Mouse (Mus musculus) cerebellum, adult 11 months (tissue): ENCODE measurements around the gene Scel.

Source experiments
- DNase-seq: peaks from one replicate; pipeline ENCODE4 v3.0.0; 2022

The Scel gene

DNA sequence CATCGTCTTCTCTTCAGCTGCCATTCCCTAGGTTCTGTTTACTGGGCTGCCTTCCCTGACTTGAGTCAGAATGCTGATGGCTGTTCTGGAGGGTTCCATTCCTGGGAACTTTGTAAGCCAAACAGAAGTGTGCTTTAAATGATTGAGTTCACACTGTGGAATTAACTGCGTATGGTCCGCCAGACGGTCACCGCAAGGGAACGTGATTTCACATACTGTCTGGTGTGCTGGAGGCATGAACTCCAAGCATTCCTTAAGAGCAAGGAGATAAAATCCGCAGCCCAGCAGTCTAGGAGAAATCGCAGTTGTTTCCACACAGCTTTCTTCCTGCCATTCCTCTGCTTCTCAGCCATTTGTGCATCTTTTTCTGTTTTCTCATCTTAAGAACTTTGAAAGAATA is 2.3 kb downstream of the Scel start:
- DNase-seq = no peak

GRCm38 (mm10) chr14:103526286-103526685 is 13.1 kb downstream of the Scel start:
- no peak for DNase-seq

DNA sequence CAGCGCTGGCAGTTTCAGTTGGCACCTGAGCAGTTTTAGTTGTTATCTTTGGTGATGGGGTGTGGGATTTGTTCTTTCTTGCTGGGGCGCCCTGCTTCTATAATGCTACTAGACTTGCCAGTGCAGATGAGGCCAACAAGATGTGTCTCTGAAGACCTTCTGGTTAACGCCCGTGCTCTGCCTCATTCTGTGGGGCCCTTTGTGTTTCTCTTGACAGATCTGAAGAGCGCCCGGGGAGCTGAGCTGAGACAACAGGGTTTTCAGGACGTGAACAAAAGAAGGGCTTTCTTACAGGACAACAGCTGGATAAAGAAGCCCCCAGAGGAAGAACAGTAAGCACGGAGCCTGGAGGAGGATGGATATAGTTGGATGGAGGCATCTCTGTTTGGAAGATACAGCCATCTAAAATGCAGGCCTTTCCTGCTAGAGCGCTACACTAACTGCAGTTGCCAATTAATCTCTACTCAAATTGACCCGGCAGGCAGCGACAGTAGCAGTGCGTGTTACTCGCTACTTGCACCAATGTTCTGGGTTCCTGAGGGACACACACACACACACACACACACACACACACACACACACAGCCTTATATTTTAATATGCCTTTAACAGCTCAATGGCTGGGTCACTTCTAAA is 16.7 kb downstream of the Scel start:
- DNase-seq = no peak

DNA sequence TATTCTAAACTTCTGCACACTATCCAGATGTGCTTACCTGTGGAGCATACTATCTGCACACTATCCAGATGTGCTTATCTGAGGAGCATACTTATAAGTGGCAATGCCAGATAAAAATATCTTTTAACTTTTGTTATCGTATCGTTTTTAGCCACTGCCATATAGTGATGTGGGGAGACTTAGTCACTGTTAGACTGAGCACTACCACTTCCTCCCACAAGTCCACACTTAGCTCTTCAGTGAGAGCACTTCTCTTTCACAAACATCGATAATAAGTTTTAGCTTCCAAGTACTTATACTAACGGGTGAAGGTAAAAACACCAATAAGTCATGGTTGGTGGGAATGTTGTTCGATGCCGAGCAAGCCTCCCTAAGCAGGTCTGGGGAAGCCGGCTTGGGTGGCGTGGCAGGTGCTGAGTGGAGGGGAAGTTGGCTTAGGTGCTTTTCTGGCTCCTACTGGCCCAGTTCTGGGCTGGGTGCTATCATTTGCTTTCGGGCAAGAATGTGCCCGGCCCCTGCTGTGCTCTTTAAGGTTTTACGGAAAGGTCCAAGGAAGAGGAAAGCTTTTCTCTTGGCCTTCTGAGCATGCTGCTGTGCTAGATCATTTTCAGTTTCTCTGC is 18.7 kb downstream of the Scel start:
- DNase-seq = no peak

- no peak for DNase-seq
These were observed 22.4 kb downstream of the Scel start for GRCm38 (mm10) chr14:103535511-103536024.

- DNase-seq = no peak
These were observed 23.2 kb downstream of the Scel start for GRCm38 (mm10) chr14:103536334-103536733.

GRCm38 (mm10) chr14:103537355-103538056 is 24.4 kb downstream of the Scel start:
- peak; percentile 28 for DNase-seq

GRCm38 (mm10) chr14:103539796-103540195 is 26.7 kb downstream of the Scel start:
- DNase-seq = no peak

DNA sequence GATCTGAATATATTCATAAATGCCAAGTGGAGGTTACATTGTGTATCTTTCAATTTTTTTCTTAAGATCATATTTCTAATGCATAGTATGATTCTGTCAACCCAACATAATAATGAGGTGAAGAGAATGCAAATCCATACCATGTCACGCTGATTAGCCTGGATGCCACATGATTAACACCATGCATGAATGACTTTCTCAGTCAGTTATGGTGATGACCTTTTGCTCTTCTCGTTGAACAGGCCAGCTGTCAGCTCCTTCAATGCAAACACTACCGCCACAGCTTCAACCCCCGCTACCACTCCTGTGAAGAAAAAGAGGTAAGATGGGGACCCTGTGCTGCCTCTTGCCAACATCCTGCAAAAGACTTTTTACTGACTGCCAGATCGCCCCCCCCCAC is 28.5 kb downstream of the Scel start:
- no peak for DNase-seq

GRCm38 (mm10) chr14:103543304-103544079 is 30.4 kb downstream of the Scel start:
- no peak for DNase-seq

GRCm38 (mm10) chr14:103545734-103546133 is 32.6 kb downstream of the Scel start:
- DNase-seq = peak; percentile 26

GRCm38 (mm10) chr14:103546246-103546645 is 33.1 kb downstream of the Scel start:
- DNase-seq = peak; percentile 39

- no peak for DNase-seq
These were observed 35.1 kb downstream of the Scel start for GRCm38 (mm10) chr14:103548220-103548619.

- peak; percentile 75 for DNase-seq
These were observed 37.3 kb downstream of the Scel start for GRCm38 (mm10) chr14:103550480-103550879.

DNA sequence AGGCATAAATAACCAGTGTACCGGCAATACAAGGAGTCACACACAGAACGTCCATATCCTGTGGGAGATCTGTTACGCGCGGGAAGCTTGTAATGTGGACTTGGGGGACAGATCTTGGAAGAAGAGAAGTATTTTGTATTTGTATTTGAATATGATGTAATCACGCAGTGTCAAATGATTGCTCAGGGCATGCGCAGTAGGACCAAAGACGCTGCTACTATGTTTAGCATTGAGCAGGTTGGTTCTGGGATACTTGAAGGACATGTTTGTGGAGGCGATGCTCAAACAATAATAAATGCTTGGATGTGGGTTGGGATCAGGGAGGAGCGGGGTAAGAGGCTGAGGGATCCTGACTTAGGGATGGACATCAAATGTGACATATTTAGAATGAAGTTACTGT is 37.8 kb downstream of the Scel start:
- no peak for DNase-seq

DNA sequence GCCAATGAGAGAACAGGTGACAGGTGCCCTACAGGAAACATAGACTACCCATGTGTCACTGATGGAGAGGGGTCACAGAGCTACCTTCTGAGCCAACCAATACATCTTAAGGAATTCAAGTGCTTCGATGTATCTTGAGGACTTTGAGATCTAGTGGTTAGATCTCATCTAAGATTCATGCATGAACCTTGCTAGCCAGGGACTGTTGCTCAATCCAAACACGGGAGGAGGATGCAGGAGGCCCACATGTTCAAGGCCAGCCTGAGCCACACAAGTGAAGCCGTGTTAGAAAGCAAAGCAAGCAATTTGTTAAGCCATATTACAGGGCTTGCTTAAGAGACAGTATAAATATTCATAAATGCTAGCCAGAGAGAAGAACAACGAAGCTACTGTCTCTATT is 38.8 kb downstream of the Scel start:
- DNase-seq = no peak

DNA sequence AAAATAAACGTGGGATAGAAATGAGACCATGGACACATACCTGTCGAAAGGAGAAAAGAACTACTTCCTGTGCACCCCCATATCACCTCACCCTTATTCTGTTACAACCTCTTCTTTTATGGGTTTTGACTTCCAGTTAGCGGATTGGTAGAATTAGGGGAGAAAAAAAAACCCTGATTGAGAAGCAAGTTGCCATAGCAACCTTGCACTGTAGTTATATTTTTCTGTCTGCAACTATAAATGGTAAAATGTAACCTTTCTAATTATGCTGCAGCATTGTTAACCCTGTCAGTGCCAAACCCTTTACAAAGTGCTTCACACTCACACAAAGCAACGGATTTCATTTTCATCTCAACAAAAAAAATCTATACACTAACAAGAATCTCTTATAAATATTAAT is 39.2 kb downstream of the Scel start:
- DNase-seq = no peak

DNA sequence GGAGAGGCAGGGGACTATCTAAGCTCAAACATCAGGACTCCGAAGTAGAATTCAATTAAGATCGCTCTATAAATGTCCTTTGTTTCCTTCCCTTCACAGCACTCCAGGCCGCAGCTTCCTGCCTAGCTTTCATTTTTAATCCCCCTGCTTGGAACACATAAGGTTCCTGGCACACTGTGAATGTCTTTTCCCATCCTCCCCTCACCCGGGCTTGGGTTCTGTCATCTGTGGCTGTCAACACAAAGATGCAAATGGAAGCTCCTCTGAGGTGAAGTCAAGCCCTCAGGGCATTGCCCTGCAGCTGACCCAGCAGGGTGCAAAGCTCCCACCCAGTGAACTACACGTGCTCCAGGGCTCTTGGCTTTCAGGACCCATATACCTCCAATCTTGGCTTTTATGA is 43.5 kb downstream of the Scel start:
- no peak for DNase-seq

DNA sequence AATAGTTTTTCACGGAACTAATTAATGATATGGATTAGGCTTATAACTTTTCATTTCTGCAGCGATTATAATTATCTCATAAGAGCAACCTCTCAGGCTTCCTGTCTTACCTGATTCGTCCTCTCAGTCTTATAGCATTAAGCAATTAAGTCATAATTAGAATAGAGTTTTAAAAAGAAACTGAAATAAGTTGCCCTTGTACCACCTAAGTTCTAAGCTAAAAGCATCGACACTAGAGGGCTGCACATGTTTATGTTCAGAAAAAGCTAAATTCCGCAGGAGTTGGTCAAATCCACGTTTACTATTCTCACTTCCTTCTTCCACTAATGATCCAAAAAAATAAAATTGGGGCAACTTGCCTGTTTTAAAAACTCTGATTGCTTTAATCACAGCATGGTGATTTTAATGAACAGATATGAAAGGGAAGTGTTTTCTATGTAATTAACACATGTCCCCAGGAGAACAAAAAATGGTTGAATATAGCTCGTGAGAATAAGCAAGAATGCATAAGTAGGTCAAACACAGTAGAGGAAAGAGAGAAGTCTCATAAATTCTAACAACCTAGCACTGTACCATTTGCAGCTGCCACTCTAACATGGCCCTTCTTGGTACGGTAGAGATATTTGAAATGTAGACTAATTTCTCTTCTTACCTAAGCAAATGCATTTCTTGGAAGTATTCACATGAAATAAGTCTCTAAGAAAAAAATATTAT is 48.4 kb downstream of the Scel start:
- DNase-seq = no peak

DNA sequence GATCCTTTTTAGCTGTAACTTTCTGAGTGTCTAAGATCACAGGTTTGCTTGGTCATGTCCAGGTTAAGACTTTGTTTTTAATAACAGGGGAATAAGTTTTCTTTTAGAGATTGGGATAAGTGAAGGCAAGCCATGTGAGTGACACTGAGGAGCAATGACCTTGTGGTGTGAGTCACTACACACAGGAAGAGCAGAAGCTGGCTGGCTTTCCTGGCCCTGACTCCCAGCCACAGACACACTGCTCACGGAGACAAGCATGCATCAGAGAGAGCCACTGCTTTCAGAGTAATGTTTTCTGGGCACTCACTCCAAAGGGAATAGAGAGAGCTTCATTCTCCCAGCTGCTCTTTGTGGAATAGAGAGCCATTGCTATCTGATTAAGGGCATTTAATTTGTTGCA is 54.8 kb downstream of the Scel start:
- no peak for DNase-seq

DNA sequence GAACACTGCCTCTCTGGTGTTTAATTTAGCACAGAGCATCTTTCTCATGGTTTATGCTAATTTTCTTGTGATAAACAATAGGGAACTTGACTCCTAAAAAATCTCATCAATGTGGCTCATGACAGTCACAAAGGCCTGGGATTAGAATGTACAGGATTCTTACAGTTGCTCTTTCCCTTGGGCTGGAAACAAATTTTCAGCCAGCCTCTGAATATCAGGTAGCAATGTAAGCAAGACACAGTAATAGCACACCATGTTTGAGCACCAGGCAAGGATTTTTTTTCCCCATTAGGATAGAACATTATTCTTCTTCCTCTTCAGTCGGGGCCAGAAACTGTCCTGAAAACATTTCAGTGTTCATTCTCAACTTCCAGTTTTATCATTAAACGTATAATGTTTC is 55.3 kb downstream of the Scel start:
- DNase-seq = no peak

DNA sequence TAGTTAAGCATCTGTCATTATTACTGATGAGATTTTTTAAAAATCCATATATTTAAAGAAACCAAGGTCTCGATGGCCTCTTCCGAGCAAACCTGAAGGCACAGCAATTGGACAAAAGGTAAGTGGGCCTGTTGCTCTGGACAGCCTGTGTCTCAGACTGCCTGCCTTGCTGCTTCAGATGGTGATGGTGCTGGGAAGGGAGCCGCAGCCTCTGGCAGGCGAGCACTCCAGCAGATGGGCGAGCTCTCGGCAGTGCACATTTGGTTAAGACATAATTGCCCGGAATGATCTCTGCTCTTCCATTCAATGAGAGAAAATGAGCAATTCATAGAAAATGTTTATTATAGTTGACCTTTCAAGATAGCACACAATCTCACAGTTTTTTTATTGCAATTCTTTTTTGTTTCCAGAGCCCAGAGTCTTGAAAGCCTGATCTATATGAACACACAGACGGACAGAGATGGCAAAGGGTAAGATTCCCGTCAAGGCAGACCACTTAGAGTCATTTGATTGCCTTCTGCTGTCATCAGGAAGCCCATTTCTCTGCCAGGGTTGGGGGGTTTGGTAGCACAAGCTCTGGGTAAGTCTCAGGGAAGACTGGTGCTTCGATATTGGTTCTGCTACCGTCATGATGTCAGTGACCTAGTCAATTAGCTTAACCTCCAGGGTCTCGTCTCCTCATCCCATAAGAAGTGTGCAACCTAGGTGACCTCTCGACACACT is 58.6 kb downstream of the Scel start:
- peak; percentile 17 for DNase-seq
